Mouse (Mus musculus) heart, postnatal 0 days (tissue): ENCODE measurements at regions not wholly inside any gene's neighbourhood (a gene's known extent, or its start where the extent isn't known, plus 50 kb on each side); places are given as distances from the start of the nearest gene placed in this dataset.

Source experiments
- ATAC-seq: fragments of 200-750 bp; cut with Nextera tagmentation; 2 replicates; pipeline ENCODE4 v1.8.0; 2017; ENCODE audit warnings: low read depth, moderate number of reproducible peaks, moderate library complexity; ENCODE audit not compliant: insufficient read depth
- DNase-seq: peaks from one replicate; pipeline ENCODE4 v3.0.0-alpha.2; 2016; ENCODE audit warnings: low spot score
- H3K27ac ChIP-seq: fragments of 300-500 bp; sonication (generic); 2 replicates; pipeline ENCODE4 v1.5.1; 2014; ENCODE audit warnings: low read depth, mild to moderate bottlenecking
- H3K27me3 ChIP-seq: fragments of 300-500 bp; sonication (generic); 2 replicates; pipeline ENCODE4 v1.6.1; 2014; ENCODE audit warnings: low read length, mixed read lengths; ENCODE audit not compliant: control insufficient read depth, insufficient read depth
- H3K36me3 ChIP-seq: fragments of 300-500 bp; sonication (generic); replicated peaks from 2 replicates; pipeline ENCODE4 v1.6.1; 2014; ENCODE audit warnings: low read length, mixed read lengths; ENCODE audit not compliant: control insufficient read depth, insufficient read depth
- H3K4me1 ChIP-seq: fragments of 300-500 bp; sonication (generic); 2 replicates; pipeline ENCODE4 v1.6.1; 2014; ENCODE audit warnings: antibody characterized with exemption; ENCODE audit not compliant: control insufficient read depth, insufficient read depth
- H3K4me2 ChIP-seq: fragments of 300-500 bp; sonication (generic); 2 replicates; pipeline ENCODE4 v1.6.1; 2014; ENCODE audit warnings: low read depth, mild to moderate bottlenecking, low read length, moderate library complexity
- H3K4me3 ChIP-seq: fragments of 300-500 bp; sonication (generic); 2 replicates; pipeline ENCODE4 v1.5.1; 2014; ENCODE audit warnings: low read depth, low read length
- H3K9ac ChIP-seq: fragments of 300-500 bp; sonication (generic); replicated peaks from 2 replicates; pipeline ENCODE4 v1.6.1; 2014; ENCODE audit warnings: low read depth, low read length, mixed read lengths
- H3K9me3 ChIP-seq: fragments of 300-500 bp; sonication (generic); replicated peaks from 2 replicates; pipeline ENCODE4 v1.6.1; 2016; ENCODE audit warnings: low read length; ENCODE audit not compliant: control insufficient read depth
- CTCF ChIP-seq: IDR thresholded peaks from 2 replicates; pipeline ENCODE4 v1.5.1; 2016; ENCODE audit warnings: antibody characterized with exemption, control low read depth, low read depth
- EP300 ChIP-seq: IDR thresholded peaks from 2 replicates; pipeline ENCODE4 v1.6.1; 2016; ENCODE audit warnings: antibody characterized with exemption, low read depth
- WGBS: fragments of 180-500 bp; shearing (Covaris S2); extraction: QIAGEN DNeasy Blood & Tissue Kit; methylation state at CpG from one replicate; pipeline ENCODE4 v1.1.7; 2014; 5-methylcytosine and 5-hydroxymethylcytosine counted together

GRCm38 (mm10) chr15:93875685-93876084 lies 280.0 kb upstream of the Prickle1 start:
- Histone ChIP-seq H3K4me2 (no peak overlapping the region), H3K4me1 (no peaks in the 10 kb centered on the region), H3K9me3 (no peaks in the 10 kb centered on the region), H3K4me3 (no peak overlapping the region), H3K36me3 (no peaks in the 10 kb centered on the region), H3K27me3 (no peaks in the 10 kb centered on the region), H3K27ac (no peak overlapping the region), H3K9ac (no peak overlapping the region)
- TF ChIP-seq EP300: no peak
- no peak for TF ChIP-seq CTCF
- no peak for ATAC-seq
- DNase-seq: no peak
- WGBS: 81% methylated on average over 1 of the region's 1 CpGs

- TF ChIP-seq EP300: no peak
- TF ChIP-seq CTCF: no peak
- no peaks in the 10 kb centered on the region for H3K4me1 ChIP-seq
- WGBS: 85% methylated on average over 6 of the region's 6 CpGs
Measured at GRCm38 (mm10) chr15:93874206-93874605, 278.5 kb upstream of the Prickle1 start.

GRCm38 (mm10) chr15:93857336-93857901 lies 261.7 kb upstream of the Prickle1 start:
- Histone ChIP-seq H3K27ac (no peak overlapping the region), H3K4me3 (no peak overlapping the region), H3K9ac (no peak overlapping the region), H3K4me1 (no peaks in the 10 kb centered on the region), H3K27me3 (no peaks in the 10 kb centered on the region), H3K36me3 (no peaks in the 10 kb centered on the region), H3K9me3 (no peaks in the 10 kb centered on the region), H3K4me2 (no peak overlapping the region)
- DNase-seq (no peak), ATAC-seq (no peak)
- 83% methylated on average over 12 of the region's 12 CpGs for WGBS
- TF ChIP-seq CTCF (no peak), EP300 (no peak)

More at GRCm38 (mm10) chr15:93874206-93874605, 278.5 kb upstream of the Prickle1 start:
- no peaks in the 10 kb centered on the region for H3K36me3 ChIP-seq
- H3K9me3 ChIP-seq: no peaks in the 10 kb centered on the region
- no peak for ATAC-seq
- no peak overlapping the region for H3K4me2 ChIP-seq
- no peak for DNase-seq
- no peak overlapping the region for H3K27ac ChIP-seq
- no peak overlapping the region for H3K4me3 ChIP-seq
- H3K9ac ChIP-seq: no peak overlapping the region
- H3K27me3 ChIP-seq: no peaks in the 10 kb centered on the region

- H3K9ac ChIP-seq: no peak overlapping the region
- ATAC-seq: no peak
- DNase-seq: no peak
Measured at GRCm38 (mm10) chr15:93853221-93853620, 257.5 kb upstream of the Prickle1 start.

GRCm38 (mm10) chr15:93852126-93852525 lies 256.4 kb upstream of the Prickle1 start:
- no peak for ATAC-seq
- Histone ChIP-seq H3K27me3 (no peaks in the 10 kb centered on the region), H3K4me3 (no peak overlapping the region), H3K27ac (no peak overlapping the region), H3K9me3 (no peaks in the 10 kb centered on the region), H3K4me2 (no peak overlapping the region), H3K36me3 (no peaks in the 10 kb centered on the region), H3K4me1 (no peaks in the 10 kb centered on the region), H3K9ac (no peak overlapping the region)
- WGBS: 89% methylated on average over 4 of the region's 4 CpGs
- no peak for TF ChIP-seq EP300
- TF ChIP-seq CTCF: no peak
- no peak for DNase-seq

More at GRCm38 (mm10) chr15:93853221-93853620, 257.5 kb upstream of the Prickle1 start:
- TF ChIP-seq CTCF: no peak
- no peak for TF ChIP-seq EP300
- H3K9me3 ChIP-seq: no peaks in the 10 kb centered on the region
- no peaks in the 10 kb centered on the region for H3K27me3 ChIP-seq
- no peak overlapping the region for H3K27ac ChIP-seq
- WGBS: 63% methylated on average over 3 of the region's 3 CpGs
- H3K4me2 ChIP-seq: no peak overlapping the region
- H3K36me3 ChIP-seq: no peaks in the 10 kb centered on the region
- H3K4me3 ChIP-seq: no peak overlapping the region
- no peaks in the 10 kb centered on the region for H3K4me1 ChIP-seq

- H3K27ac ChIP-seq: no peak overlapping the region
- no peaks in the 10 kb centered on the region for H3K4me1 ChIP-seq
- H3K9me3 ChIP-seq: no peaks in the 10 kb centered on the region
- H3K36me3 ChIP-seq: no peaks in the 10 kb centered on the region
- DNase-seq (no peak), ATAC-seq (no peak)
- no peak for TF ChIP-seq CTCF
- no peak for TF ChIP-seq EP300
- WGBS: 86% methylated on average over 6 of the region's 6 CpGs
- no peak overlapping the region for H3K9ac ChIP-seq
- H3K27me3 ChIP-seq: no peaks in the 10 kb centered on the region
- no peak overlapping the region for H3K4me3 ChIP-seq
- no peak overlapping the region for H3K4me2 ChIP-seq
Measured at GRCm38 (mm10) chr15:93850388-93850787, 254.7 kb upstream of the Prickle1 start.
